Mouse (Mus musculus): Measurements from ENCODE around the gene Rbm3.

DNA sequence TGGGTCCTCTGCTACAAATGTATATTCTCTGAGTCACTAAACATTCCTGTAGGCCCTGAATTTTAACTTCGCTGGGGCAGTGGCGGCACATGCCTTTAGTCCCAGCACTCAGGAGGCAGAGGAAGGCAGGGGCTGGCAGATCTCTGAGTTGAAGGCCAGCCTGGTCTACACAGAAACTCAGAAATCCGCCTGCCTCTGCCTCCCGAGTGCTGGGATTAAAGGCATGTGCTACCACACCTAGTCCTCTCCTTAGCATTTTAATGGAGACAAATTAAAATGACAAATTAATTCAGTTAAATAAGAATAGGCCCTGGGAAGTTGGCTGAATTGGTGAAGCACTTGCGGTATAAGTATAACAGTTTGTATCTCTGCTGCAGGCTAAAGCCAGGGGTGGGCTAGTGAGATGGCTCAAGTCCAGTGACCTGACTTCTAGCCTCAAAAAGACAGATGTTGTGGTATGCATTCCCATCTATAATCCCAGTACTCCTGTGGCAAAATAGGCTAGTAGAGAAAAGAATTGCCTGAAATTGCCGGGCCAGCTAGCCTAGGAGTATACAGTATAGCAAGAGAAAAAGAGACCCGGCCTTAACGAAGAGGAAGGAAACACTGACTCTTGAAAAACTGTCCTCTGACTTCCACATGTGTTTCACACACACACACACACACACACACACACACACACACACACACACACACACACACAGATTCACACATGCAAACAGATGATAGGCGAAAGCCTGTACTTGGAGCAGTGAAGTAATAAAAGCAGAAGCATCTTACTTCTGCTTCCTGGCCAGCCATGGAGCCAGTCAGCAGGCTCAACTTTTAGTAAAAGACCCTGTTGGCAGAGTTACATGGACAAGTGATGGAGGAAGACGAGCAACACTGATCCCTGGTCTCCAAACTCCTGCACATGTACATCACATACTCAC, 22.3 kb upstream of the Rbm3 start:
- TF ChIP-seq CTCF (IDR thresholded peaks at IDR 0.05; ENCODE audit: low read depth) = no peak
- no peak for TF ChIP-seq EP300 (IDR thresholded peaks at IDR 0.05; ENCODE audit: low read depth)
